ENCODE assay signal across 8 mouse cellular contexts in the genomic region with DNA sequence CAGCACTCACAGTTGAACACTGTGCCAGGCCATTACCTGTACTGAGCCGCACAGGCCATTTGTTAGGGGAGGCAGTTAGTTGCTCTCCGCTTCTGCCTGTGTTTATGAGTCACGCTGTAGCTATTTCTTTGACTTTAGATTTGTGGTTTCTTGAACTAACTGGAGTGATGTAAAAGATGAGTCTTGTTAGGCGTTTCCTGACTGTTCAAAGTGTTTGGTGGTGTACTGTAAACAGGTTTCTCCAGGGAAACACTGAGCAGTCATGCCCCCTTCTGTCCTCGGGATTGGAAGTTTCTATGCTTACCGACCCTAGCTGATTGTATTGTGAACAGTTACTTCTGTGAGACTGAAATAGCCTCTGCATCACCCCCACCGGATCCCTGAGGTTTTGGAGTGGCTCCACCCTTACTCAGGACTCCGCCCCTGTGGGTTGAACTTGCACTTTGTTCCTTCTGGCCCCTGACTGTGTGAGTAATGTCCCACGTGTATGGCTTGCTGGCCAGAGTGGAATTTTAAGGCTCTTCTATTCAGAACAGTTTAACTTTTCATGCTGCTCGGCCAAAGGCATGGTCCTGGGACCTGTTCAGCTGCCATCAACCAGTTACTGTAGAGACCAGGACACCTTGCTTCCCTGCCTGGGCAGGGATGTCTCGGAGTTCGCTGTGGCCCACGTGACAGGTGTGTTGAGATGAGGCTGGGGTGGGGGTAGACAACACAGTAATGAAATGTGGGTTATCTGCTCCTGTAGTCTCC. TPM values are rescaled to one million over a fixed set of nuclear protein-coding genes. Genes with fewer than 3 reads are reported as not detected.
DNase-seq lines count a peak whose midpoint lies in the region; ATAC-seq and TF ChIP-seq lines count a peak whose summit lies in the region.

No protein-coding gene starts in this region.

- TF ChIP-seq CTCF in intestine, postnatal 0 days (IDR thresholded peaks at IDR 0.05; ENCODE audit: low read depth): peak; percentile 15; the same call in 1 of the 2 replicates
- TF ChIP-seq CTCF in lung, embryonic 14.5 days (IDR thresholded peaks at IDR 0.05; ENCODE audit: low read depth): no peak

- no peak for DNase-seq in frontal cortex, postnatal 25 days (ENCODE audit: low spot score in 2 of 2)
- peak; percentile 76 for DNase-seq in c-Kit-positive CD71-positive TER-119-positive erythroid progenitor cells, embryonic 14.5 days (ENCODE audit: low spot score)
- DNase-seq in heart, adult 11 months: peak; percentile 99
- DNase-seq in lung, embryonic 14.5 days: peak; percentile 77
- DNase-seq in ovary, postnatal 10 days (ENCODE audit: low spot score): peak; percentile 19
- no peak for DNase-seq in right cerebral cortex, adult 18-20 months

- peak; percentile 3; the same call in 1 of the 2 replicates for ATAC-seq in frontal cortex, adult (ENCODE audit: low TSS enrichment)
- ATAC-seq in intestine, postnatal 0 days: peak; percentile 93
- ATAC-seq in lung, embryonic 14.5 days (ENCODE audit: insufficient read depth): peak; percentile 66

- no peaks in the 10 kb centered on the region for H3K27me3 ChIP-seq in intestine, postnatal 0 days (replicated peaks; ENCODE audit: control insufficient read depth, insufficient read depth, low read length)
- no peaks in the 10 kb centered on the region for H3K27me3 ChIP-seq in lung, embryonic 14.5 days (ENCODE audit: insufficient read depth, low read length)

- no peak overlapping the region for H3K9ac ChIP-seq in intestine, postnatal 0 days (ENCODE audit: low read depth, low read length)
- H3K9ac ChIP-seq in lung, embryonic 14.5 days: peak overlapping the region; percentile 6; the same call in 1 of the 2 replicates

- H3K27ac ChIP-seq in intestine, postnatal 0 days (ENCODE audit: low read depth, low read length): peak overlapping the region; percentile 55
- H3K27ac ChIP-seq in lung, embryonic 14.5 days (ENCODE audit: low read depth): peak overlapping the region; percentile 75

- WGBS in intestine, postnatal 0 days: 13% methylated on average over 13 of the region's 13 CpGs
- WGBS in lung, embryonic 14.5 days: 25% methylated on average over 13 of the region's 13 CpGs

- H3K4me2 ChIP-seq in intestine, postnatal 0 days (replicated peaks; ENCODE audit: low read depth): peak overlapping the region; percentile 58
- peak overlapping the region; percentile 57 for H3K4me2 ChIP-seq in lung, embryonic 14.5 days

- H3K36me3 ChIP-seq in intestine, postnatal 0 days (ENCODE audit: control insufficient read depth, insufficient read depth): no peaks in the 10 kb centered on the region
- no peaks in the 10 kb centered on the region for H3K36me3 ChIP-seq in lung, embryonic 14.5 days (ENCODE audit: insufficient read depth)

- no peaks in the 10 kb centered on the region for H3K9me3 ChIP-seq in intestine, postnatal 0 days (ENCODE audit: control insufficient read depth)
- no peaks in the 10 kb centered on the region for H3K9me3 ChIP-seq in lung, embryonic 14.5 days (ENCODE audit: low read depth, low read length)

- H3K4me3 ChIP-seq in intestine, postnatal 0 days (ENCODE audit: low read depth, low read length): peak overlapping the region; percentile 22
- H3K4me3 ChIP-seq in lung, embryonic 14.5 days (ENCODE audit: low read depth, low read length): peak overlapping the region; percentile 25

- H3K4me1 ChIP-seq in intestine, postnatal 0 days (replicated peaks; ENCODE audit: control insufficient read depth, insufficient read depth, low read length): peaks cover 6% of the 10 kb centered on the region
- peaks cover 7% of the 10 kb centered on the region; the same call in 1 of the 2 replicates for H3K4me1 ChIP-seq in lung, embryonic 14.5 days (ENCODE audit: insufficient read depth)

RNA-seq across cellular contexts. Expression of gene Abl2, which starts 57.0 kb away (rescaled TPM):
- 1.6 and 2.0 TPM in 2 replicates for polyA plus RNA-seq in intestine, postnatal 0 days (2015; fragmentation: Nextera tagmentation; extraction: Ambion mirVana)
- polyA plus RNA-seq in lung, embryonic 14.5 days (2014; fragmentation: Nextera tagmentation; extraction: Ambion mirVana): 6.0 and 6.2 TPM in 2 replicates

RNA-seq across cellular contexts. Expression of gene Tor3a, which starts 58.6 kb away (rescaled TPM):
- 5.8 and 7.1 TPM in 2 replicates for polyA plus RNA-seq in intestine, postnatal 0 days (2015; fragmentation: Nextera tagmentation; extraction: Ambion mirVana)
- polyA plus RNA-seq in lung, embryonic 14.5 days (2014; fragmentation: Nextera tagmentation; extraction: Ambion mirVana): 8.3 and 8.7 TPM in 2 replicates

Comparison
In these comparisons a context has a peak if more than half of its experiments do, and no peak if none do; other contexts are left out.
1. ATAC-seq: peak in every context shown above with its lines; median percentile 93 in intestine, postnatal 0 days; 66 in lung, embryonic 14.5 days; 3 in frontal cortex, adult.
2. DNase-seq: peak in c-Kit-positive CD71-positive TER-119-positive erythroid progenitor cells, embryonic 14.5 days (single experiment), heart, adult 11 months (single experiment), lung, embryonic 14.5 days (single experiment) and ovary, postnatal 10 days (single experiment); none in frontal cortex, postnatal 25 days (0 of 2) and right cerebral cortex, adult 18-20 months (single experiment).